Mouse (Mus musculus) MEL (cell line): ENCODE results near the gene Olfr1441. TPM values are rescaled to one million over a fixed set of nuclear protein-coding genes. Genes with fewer than 3 reads are reported as not detected.

ENCODE experiments used
- DNase-seq: peaks from one replicate; pipeline ENCODE4 v3.0.0; 2011; ENCODE audit warnings: low read depth, low spot score
- H3K27ac ChIP-seq: 2 replicates; pipeline ENCODE4 v1.5.1; 2012; ENCODE audit warnings: low read depth, mild to moderate bottlenecking, control low read depth, low read length, moderate library complexity; ENCODE audit not compliant: control insufficient read depth
- H3K27me3 ChIP-seq, 2 experiments: fragments of 150-350 bp in 1 of 2; sonication (generic) in 1 of 2; 2 replicates each; pipeline ENCODE4 v1.6.1; 2012; ENCODE audit warnings: low read length in 2 of 2, mild to moderate bottlenecking in 2 of 2, improper control_type of control experiment in 1 of 2, moderate library complexity in 1 of 2; ENCODE audit not compliant: insufficient read depth in 2 of 2, control insufficient read depth in 1 of 2
- H3K36me3 ChIP-seq, 2 experiments: 2 replicates each; pipeline ENCODE4 v1.6.1; 2012 to 2014; ENCODE audit warnings: low read length in 2 of 2, improper control_type of control experiment in 1 of 2, inconsistent platforms in 1 of 2, mild to moderate bottlenecking in 1 of 2; ENCODE audit not compliant: insufficient read depth in 2 of 2, control insufficient read depth in 1 of 2
- H3K4me1 ChIP-seq, 2 experiments: fragments of 150-350 bp in 1 of 2; sonication (generic) in 1 of 2; 2 replicates each; pipeline ENCODE4 v1.6.1; 2012; ENCODE audit warnings: low read length in 2 of 2, improper control_type of control experiment in 1 of 2, mild to moderate bottlenecking in 1 of 2; ENCODE audit not compliant: insufficient read depth in 2 of 2, control insufficient read depth in 1 of 2
- H3K4me3 ChIP-seq, 2 experiments: fragments of 150-350 bp in 1 of 2; sonication (generic) in 1 of 2; 2 replicates each; pipeline ENCODE4 v1.5.1; 2012; ENCODE audit warnings: low read depth in 2 of 2, low read length in 2 of 2, mild to moderate bottlenecking in 2 of 2, moderate library complexity in 2 of 2, control low read depth in 1 of 2, improper control_type of control experiment in 1 of 2; ENCODE audit not compliant: control insufficient read depth in 1 of 2, insufficient read depth in 1 of 2
- H3K79me2 ChIP-seq: 2 replicates; pipeline ENCODE4 v1.6.1; 2012; ENCODE audit warnings: mild to moderate bottlenecking, low read length, moderate library complexity; ENCODE audit not compliant: control insufficient read depth, poor library complexity, insufficient read depth
- H3K9ac ChIP-seq: 2 replicates; pipeline ENCODE4 v1.6.1; 2012; ENCODE audit warnings: low read depth, mild to moderate bottlenecking, control low read depth, low read length, moderate library complexity; ENCODE audit not compliant: control insufficient read depth, poor library complexity, severe bottlenecking
- H3K9me3 ChIP-seq: fragments of 150-350 bp; sonication (generic); replicated peaks from 2 replicates; pipeline ENCODE4 v1.6.1; 2012; ENCODE audit warnings: mild to moderate bottlenecking, low read length, improper control_type of control experiment, moderate library complexity; ENCODE audit not compliant: insufficient read depth
- CHD1 ChIP-seq: IDR thresholded peaks from 2 replicates; pipeline ENCODE4 v1.6.1; 2012; ENCODE audit warnings: low read depth, mild to moderate bottlenecking, inconsistent platforms, low read length, improper control_type of control experiment
- CHD2 ChIP-seq: IDR thresholded peaks from 2 replicates; pipeline ENCODE4 v1.6.1; 2011; ENCODE audit warnings: low read length, improper control_type of control experiment
- CTCF ChIP-seq, 3 experiments: IDR thresholded peaks in 2 of 3; conservative IDR thresholded peaks in 1 of 3; 2 replicates each; pipeline ENCODE4 v1.5.1; 2011 to 2012; ENCODE audit warnings: low read length in 3 of 3, low read depth in 2 of 3, mild to moderate bottlenecking in 2 of 3, improper control_type of control experiment in 1 of 3, inconsistent platforms in 1 of 3, mixed read lengths in 1 of 3, moderate library complexity in 1 of 3; ENCODE audit not compliant: control insufficient read depth in 1 of 3, insufficient read depth in 1 of 3, poor library complexity in 1 of 3, severe bottlenecking in 1 of 3
- E2F4 ChIP-seq: IDR thresholded peaks from 2 replicates; pipeline ENCODE4 v1.6.1; 2011; ENCODE audit warnings: low read depth, low read length, improper control_type of control experiment, borderline replicate concordance
- ELF1 ChIP-seq: IDR thresholded peaks from 2 replicates; pipeline ENCODE4 v1.6.1; 2014; ENCODE audit warnings: low read depth, mild to moderate bottlenecking, inconsistent platforms, low read length, improper control_type of control experiment, moderate library complexity
- EP300 ChIP-seq, 2 experiments: IDR thresholded peaks; 2 replicates each; pipeline ENCODE4 v1.6.1; 2011; ENCODE audit warnings: improper control_type of control experiment in 2 of 2, low read length in 2 of 2, low read depth in 1 of 2, mild to moderate bottlenecking in 1 of 2
- ETS1 ChIP-seq: IDR thresholded peaks from 2 replicates; pipeline ENCODE4 v1.6.1; 2012; ENCODE audit warnings: low read depth, mild to moderate bottlenecking, inconsistent platforms, low read length, improper control_type of control experiment, moderate library complexity
- GABPA ChIP-seq: IDR thresholded peaks from 2 replicates; pipeline ENCODE4 v1.6.1; 2012; ENCODE audit warnings: low read depth, mild to moderate bottlenecking, inconsistent platforms, low read length, improper control_type of control experiment, moderate library complexity
- GATA1 ChIP-seq: IDR thresholded peaks from 2 replicates; pipeline ENCODE4 v1.6.1; 2011; ENCODE audit warnings: low read depth, low read length, improper control_type of control experiment
- HCFC1 ChIP-seq: IDR thresholded peaks from 2 replicates; pipeline ENCODE4 v1.6.1; 2012; ENCODE audit warnings: low read depth, mild to moderate bottlenecking, inconsistent platforms, low read length, improper control_type of control experiment, moderate library complexity
- JUND ChIP-seq: IDR thresholded peaks from 2 replicates; pipeline ENCODE4 v1.6.1; 2011; ENCODE audit warnings: low read depth, mild to moderate bottlenecking, improper control_type of control experiment, low read length
- KAT2A ChIP-seq: conservative IDR thresholded peaks from 2 replicates; pipeline ENCODE4 v1.6.1; 2012; ENCODE audit warnings: low read depth, low read length, improper control_type of control experiment, inconsistent platforms
- MAX ChIP-seq: IDR thresholded peaks from 2 replicates; pipeline ENCODE4 v1.6.1; 2011; ENCODE audit warnings: low read length, improper control_type of control experiment
- MAZ ChIP-seq: IDR thresholded peaks from 2 replicates; pipeline ENCODE4 v1.6.1; 2012; ENCODE audit warnings: low read depth, mild to moderate bottlenecking, inconsistent platforms, low read length, improper control_type of control experiment
- MEF2A ChIP-seq: IDR thresholded peaks from 2 replicates; pipeline ENCODE4 v1.6.1; 2014; ENCODE audit warnings: low read depth, mild to moderate bottlenecking, inconsistent platforms, low read length, improper control_type of control experiment; ENCODE audit not compliant: poor library complexity, insufficient replicate concordance, severe bottlenecking; ENCODE audit errors: extremely low read depth
- MXI1 ChIP-seq: IDR thresholded peaks from 2 replicates; pipeline ENCODE4 v1.6.1; 2011; ENCODE audit warnings: mild to moderate bottlenecking, low read depth, low read length, improper control_type of control experiment
- MYB ChIP-seq: IDR thresholded peaks from 2 replicates; pipeline ENCODE4 v1.6.1; 2011; ENCODE audit warnings: mild to moderate bottlenecking, low read depth, low read length, improper control_type of control experiment
- NELFE ChIP-seq: IDR thresholded peaks from 2 replicates; pipeline ENCODE4 v1.6.1; 2011; ENCODE audit warnings: low read depth, low read length, improper control_type of control experiment
- POLR2A ChIP-seq, 2 experiments: IDR thresholded peaks; 2 replicates each; pipeline ENCODE4 v1.6.1; 2011 to 2012; ENCODE audit warnings: low read length in 2 of 2, mild to moderate bottlenecking in 2 of 2, control low read depth in 1 of 2, improper control_type of control experiment in 1 of 2, low read depth in 1 of 2, moderate library complexity in 1 of 2; ENCODE audit not compliant: control insufficient read depth in 1 of 2, insufficient read depth in 1 of 2, poor library complexity in 1 of 2
- POLR2AphosphoS2 ChIP-seq: IDR thresholded peaks from 2 replicates; pipeline ENCODE4 v1.6.1; 2011; ENCODE audit warnings: low read length, improper control_type of control experiment
- POLR2AphosphoS5 ChIP-seq: IDR thresholded peaks from 2 replicates; pipeline ENCODE4 v1.6.1; 2012; ENCODE audit warnings: low read depth, borderline replicate concordance, mild to moderate bottlenecking, inconsistent platforms, low read length, moderate library complexity, mixed read lengths
- RAD21 ChIP-seq: IDR thresholded peaks from 2 replicates; pipeline ENCODE4 v1.6.1; 2011; ENCODE audit warnings: mild to moderate bottlenecking, low read depth, low read length, improper control_type of control experiment
- RCOR1 ChIP-seq: IDR thresholded peaks from 2 replicates; pipeline ENCODE4 v1.6.1; 2012; ENCODE audit warnings: low read depth, mild to moderate bottlenecking, inconsistent platforms, low read length, improper control_type of control experiment
- SIN3A ChIP-seq: IDR thresholded peaks from 2 replicates; pipeline ENCODE4 v1.6.1; 2012; ENCODE audit warnings: low read length, improper control_type of control experiment, inconsistent platforms
- SMC3 ChIP-seq: IDR thresholded peaks from 2 replicates; pipeline ENCODE4 v1.6.1; 2011; ENCODE audit warnings: low read depth, low read length, improper control_type of control experiment
- TAL1 ChIP-seq: IDR thresholded peaks from 2 replicates; pipeline ENCODE4 v1.6.1; 2012; ENCODE audit warnings: mild to moderate bottlenecking, inconsistent platforms, low read length, moderate library complexity, mixed read lengths
- TBP ChIP-seq: IDR thresholded peaks from 2 replicates; pipeline ENCODE4 v1.8.0; 2011; ENCODE audit warnings: low read depth, low read length, improper control_type of control experiment
- UBTF ChIP-seq: IDR thresholded peaks from 2 replicates; pipeline ENCODE4 v1.6.1; 2012; ENCODE audit warnings: low read depth, mild to moderate bottlenecking, inconsistent platforms, low read length, improper control_type of control experiment, moderate library complexity, borderline replicate concordance; ENCODE audit not compliant: insufficient read depth
- USF1 ChIP-seq: IDR thresholded peaks from 2 replicates; pipeline ENCODE4 v1.6.1; 2014; ENCODE audit warnings: low read depth, mild to moderate bottlenecking, inconsistent platforms, low read length, improper control_type of control experiment, moderate library complexity
- USF2 ChIP-seq, 2 experiments: IDR thresholded peaks; 2 replicates each; pipeline ENCODE4 v1.6.1; 2011 to 2012; ENCODE audit warnings: improper control_type of control experiment in 2 of 2, low read length in 2 of 2, borderline replicate concordance in 1 of 2, inconsistent platforms in 1 of 2, low read depth in 1 of 2, mild to moderate bottlenecking in 1 of 2; ENCODE audit not compliant: insufficient read depth in 1 of 2
- ZC3H11A ChIP-seq: IDR thresholded peaks from 2 replicates; pipeline ENCODE4 v1.6.1; 2012; ENCODE audit warnings: low read depth, mild to moderate bottlenecking, inconsistent platforms, low read length, improper control_type of control experiment
- ZKSCAN1 ChIP-seq: IDR thresholded peaks from 2 replicates; pipeline ENCODE4 v1.6.1; 2012; ENCODE audit warnings: low read depth, mild to moderate bottlenecking, inconsistent platforms, low read length, improper control_type of control experiment, moderate library complexity
- ZMIZ1 ChIP-seq: IDR thresholded peaks from 2 replicates; pipeline ENCODE4 v1.6.1; 2012; ENCODE audit warnings: low read depth, mild to moderate bottlenecking, inconsistent platforms, low read length, improper control_type of control experiment, moderate library complexity
- polyA plus RNA-seq, 2 experiments: library from polyadenylated mRNA; stranded (reverse) in 1 of 2; unstranded in 1 of 2; fragments of >175 nt in 1 of 2; fragments of >200 nt in 1 of 2; gene quantifications; 2 replicates each; pipeline versions ENCODE4 v1.2.1 to v1.2.4; 2012; ENCODE audit warnings: low replicate concordance in 2 of 2, low read depth in 1 of 2; ENCODE audit not compliant: insufficient read length in 2 of 2, insufficient read depth in 1 of 2, missing spikeins in 1 of 2
- total RNA-seq: library from RNA; depleted of rRNA; stranded (reverse); fragments of 300-350 nt; gene quantifications from 2 replicates; pipeline ENCODE4 v1.2.3, GENCODE M21; 2012

The Olfr1441 gene
- total and polyA plus RNA-seq, 3 experiments: 0.03 TPM; not detected in 2

- peak; percentile 81 for DNase-seq
- H3K79me2 ChIP-seq: no peaks in the 10 kb centered on the region
- TF ChIP-seq USF2 (IDR thresholded peaks at IDR 0.05; ENCODE audit: borderline replicate concordance in 1 of 2, insufficient read depth in 1 of 2, low read depth in 1 of 2, low read length in 2 of 2) (no peak), TBP (0 out of 2 replicates have a peak, but pooled peaks have one; percentile 15), MYB (no peak), EP300 (IDR thresholded peaks at IDR 0.05; ENCODE audit: low read depth in 1 of 2, low read length in 2 of 2) (no peak), ZKSCAN1 (no peak), TAL1 (no peak), RCOR1 (no peak), CHD1 (no peak), ELF1 (no peak), POLR2AphosphoS5 (no peak), USF1 (no peak), POLR2AphosphoS2 (no peak), MAX (no peak), NELFE (no peak), HCFC1 (no peak), SMC3 (peak; percentile 70), ETS1 (no peak), ZMIZ1 (no peak), UBTF (no peak), ZC3H11A (peak; percentile 25; the same call in 1 of the 2 replicates), MAZ (no peak), E2F4 (no peak), CHD2 (no peak), KAT2A (no peak), MXI1 (no peak), CTCF (IDR thresholded peaks at IDR 0.05 in 2 of 3, conservative IDR thresholded peaks at IDR 0.05 in 1 of 3; ENCODE audit: control insufficient read depth in 1 of 3, insufficient read depth in 1 of 3, low read depth in 2 of 3, low read length in 3 of 3, poor library complexity in 1 of 3, severe bottlenecking in 1 of 3) (peak; percentile 76 to 86 (median 84)), SIN3A (peak; percentile 46; the same call in 1 of the 2 replicates), GABPA (no peak), RAD21 (peak; percentile 78), MEF2A (no peak), GATA1 (peak; percentile 44; the same call in 1 of the 2 replicates), POLR2A (IDR thresholded peaks at IDR 0.05; ENCODE audit: control insufficient read depth in 1 of 2, insufficient read depth in 1 of 2, low read depth in 1 of 2, low read length in 2 of 2, poor library complexity in 1 of 2) (no peak), JUND (no peak)
- TF ChIP-seq, all 39 proteins: peak for 7
These were observed 49.0 kb downstream of the Olfr1441 start for GRCm38 (mm10) chr19:12466204-12466603.

More at GRCm38 (mm10) chr19:12466204-12466603, 49.0 kb downstream of the Olfr1441 start:
- H3K4me3 ChIP-seq: no peak overlapping the region
- H3K4me1 ChIP-seq: peaks cover 3 to 4% of the 10 kb centered on the region in 2 experiments; a peak in 2 of 4 replicates
- peaks cover 0 to 9% of the 10 kb centered on the region in 2 experiments; a peak in 2 of 4 replicates for H3K36me3 ChIP-seq
- no peaks in the 10 kb centered on the region for H3K27me3 ChIP-seq
- no peak overlapping the region for H3K9ac ChIP-seq
- no peaks in the 10 kb centered on the region for H3K9me3 ChIP-seq
- no peak overlapping the region for H3K27ac ChIP-seq
